28 mouse cellular contexts compared by ENCODE assay signal in genomic region chr16:17029971-17030695, GRCm38 (mm10). TPM values are rescaled to one million over a fixed set of nuclear protein-coding genes. Genes with fewer than 3 reads are reported as not detected.
DNase-seq lines count a peak whose midpoint lies in the region; ATAC-seq and TF ChIP-seq lines count a peak whose summit lies in the region.
"Had no signal": no experiment of that assay in that cellular context is flagged by ENCODE, and none has a peak within 500 bp of the region (broad histone marks: within the 10 kb centered on the region; RNA-seq: fewer than 3 reads in every experiment).

No protein-coding gene starts in this region.

- no peak overlapping the region for H3K4me2 ChIP-seq in forebrain, embryonic 14.5 days (ENCODE audit: low read length)
- no peak overlapping the region for H3K4me2 ChIP-seq in forebrain, embryonic 11.5 days (ENCODE audit: low read depth, low read length, severe bottlenecking)
- H3K4me2 ChIP-seq: embryonic facial prominence, embryonic 15.5 days; heart, embryonic 13.5 days; hindbrain, embryonic 15.5 days; liver, embryonic 12.5 days; midbrain, embryonic 11.5 days had no signal

- no peak overlapping the region for H3K9ac ChIP-seq in forebrain, embryonic 14.5 days (ENCODE audit: low read length)
- no peak overlapping the region for H3K9ac ChIP-seq in forebrain, embryonic 11.5 days (ENCODE audit: low read length)
- H3K9ac ChIP-seq: embryonic facial prominence, embryonic 15.5 days; heart, embryonic 13.5 days; hindbrain, embryonic 15.5 days; liver, embryonic 12.5 days; liver, postnatal 0 days had no signal

- 80% methylated on average over 4 of the region's 4 CpGs for WGBS in forebrain, embryonic 14.5 days
- WGBS in forebrain, embryonic 11.5 days, result 88% methylated on average over 4 of the region's 4 CpGs

- peak; percentile 69; the same call in 1 of the 2 replicates for ATAC-seq in forebrain, embryonic 14.5 days
- no peak for ATAC-seq in forebrain, embryonic 11.5 days (replicated peaks; ENCODE audit: low FRiP score)
- ATAC-seq: CD4-positive, CD25-positive, alpha-beta regulatory T cell, adult 4 months; inflammation-experienced regulatory T-cells, adult 6 months; liver, embryonic 12.5 days; liver, postnatal 0 days; midbrain, embryonic 16.5 days had no signal

- H3K9me3 ChIP-seq in forebrain, embryonic 14.5 days (replicated peaks; ENCODE audit: control insufficient read depth, low read length), result no peaks in the 10 kb centered on the region
- H3K9me3 ChIP-seq in forebrain, embryonic 11.5 days (ENCODE audit: control insufficient read depth, low read length), result no peaks in the 10 kb centered on the region
- H3K9me3 ChIP-seq: embryonic facial prominence, embryonic 15.5 days; heart, embryonic 13.5 days; hindbrain, embryonic 10.5 days; hindbrain, embryonic 15.5 days; liver, embryonic 12.5 days had no signal

- no peak for TF ChIP-seq CTCF in layer of hippocampus, adult 2 months (conservative IDR thresholded peaks at IDR 0.05)

- H3K27me3 ChIP-seq in forebrain, embryonic 14.5 days (replicated peaks; ENCODE audit: control insufficient read depth, insufficient read depth, low read length), result no peaks in the 10 kb centered on the region
- H3K27me3 ChIP-seq in forebrain, embryonic 11.5 days (ENCODE audit: control insufficient read depth, insufficient read depth, low read length), result no peaks in the 10 kb centered on the region
- H3K27me3 ChIP-seq: embryonic facial prominence, embryonic 15.5 days; heart, embryonic 13.5 days; hindbrain, embryonic 15.5 days; liver, embryonic 12.5 days had no signal

- no peaks in the 10 kb centered on the region for H3K4me1 ChIP-seq in forebrain, embryonic 14.5 days (ENCODE audit: control insufficient read depth, insufficient read depth, low read length)
- H3K4me1 ChIP-seq in forebrain, embryonic 11.5 days (replicated peaks; ENCODE audit: control insufficient read depth, insufficient read depth, low read length), result no peaks in the 10 kb centered on the region
- H3K4me1 ChIP-seq: embryonic facial prominence, embryonic 15.5 days; heart, embryonic 13.5 days; hindbrain, embryonic 10.5 days; hindbrain, embryonic 15.5 days; liver, embryonic 12.5 days had no signal

- peaks cover 49% of the 10 kb centered on the region for H3K36me3 ChIP-seq in forebrain, embryonic 14.5 days (ENCODE audit: control insufficient read depth, insufficient read depth, low read length)
- H3K36me3 ChIP-seq in forebrain, embryonic 11.5 days (ENCODE audit: control insufficient read depth, insufficient read depth, low read length), result no peaks in the 10 kb centered on the region; the same call in 1 of the 2 replicates

- DNase-seq in forebrain, embryonic 14.5 days (ENCODE audit: low spot score), result peak; percentile 55
- DNase-seq in forebrain, embryonic 11.5 days (ENCODE audit: low spot score), result no peak
- peak in 1 of 2 experiments; percentile 44 for DNase-seq in layer of hippocampus, adult 2 months (ENCODE audit: low spot score in 2 of 2)
- DNase-seq in layer of hippocampus, adult 9-11 months, result no peak
- peak; percentile 13 for DNase-seq in MN1 (ENCODE audit: low spot score)
- peak; percentile 45 for DNase-seq in brain, embryonic 18.5 days (ENCODE audit: low read depth, low spot score)
- no peak for DNase-seq in cerebellum, postnatal 14 days
- DNase-seq in kidney, postnatal 36 days, result no peak
- DNase-seq: adrenal gland, postnatal 25 days; cerebellum, adult 8-10 months; cerebellum, postnatal 36 days; embryo, embryonic 11 days; heart, postnatal 14 days; kidney, adult 11 months; kidney, postnatal 4 days; liver, postnatal 0 days; lung, postnatal 36 days; right cerebral cortex, postnatal 4 days; thymus, postnatal 4 days had no signal

- no peak overlapping the region for H3K4me3 ChIP-seq in forebrain, embryonic 14.5 days (ENCODE audit: low read depth, low read length)
- H3K4me3 ChIP-seq in forebrain, embryonic 11.5 days (ENCODE audit: low read depth, low read length), result no peak overlapping the region
- H3K4me3 ChIP-seq in layer of hippocampus, adult 2 months, result no peak overlapping the region
- H3K4me3 ChIP-seq: embryonic facial prominence, embryonic 15.5 days; heart, embryonic 13.5 days; hindbrain, embryonic 10.5 days; hindbrain, embryonic 15.5 days; liver, embryonic 12.5 days had no signal

- H3K27ac ChIP-seq in forebrain, embryonic 14.5 days (ENCODE audit: low read depth, low read length), result no peak overlapping the region
- H3K27ac ChIP-seq in forebrain, embryonic 11.5 days (ENCODE audit: low read depth, low read length), result no peak overlapping the region
- H3K27ac ChIP-seq in layer of hippocampus, adult 2 months, result peak overlapping the region; percentile 77
- H3K27ac ChIP-seq: embryonic facial prominence, embryonic 15.5 days; heart, embryonic 13.5 days; hindbrain, embryonic 10.5 days; hindbrain, embryonic 15.5 days; liver, embryonic 12.5 days had no signal

RNA-seq across cellular contexts. Expression of gene Ypel1, which starts 39.4 kb away (rescaled TPM):
- 180 and 195 TPM in 2 replicates for polyA plus RNA-seq in forebrain, embryonic 14.5 days (2014; fragmentation: Nextera tagmentation; extraction: Ambion mirVana)
- polyA plus RNA-seq in forebrain, embryonic 11.5 days (2014; fragmentation: Nextera tagmentation; extraction: Ambion mirVana), result 119 and 130 TPM in 2 replicates
- 10 to 100 TPM; 35.0 to 38.0 TPM for total RNA-seq in layer of hippocampus, adult 2 months (2021)

RNA-seq across cellular contexts. Expression of gene Mapk1, which starts 47.0 kb away (rescaled TPM):
- 217 and 218 TPM in 2 replicates for polyA plus RNA-seq in forebrain, embryonic 14.5 days (2014; fragmentation: Nextera tagmentation; extraction: Ambion mirVana)
- polyA plus RNA-seq in forebrain, embryonic 11.5 days (2014; fragmentation: Nextera tagmentation; extraction: Ambion mirVana), result 197 and 202 TPM in 2 replicates
- 100 to 1,000 TPM; 522 to 547 TPM for total RNA-seq in layer of hippocampus, adult 2 months (2021)

Comparison
In these comparisons a context has a peak if more than half of its experiments do, and no peak if none do; other contexts are left out.
1. DNase-seq: peak in forebrain, embryonic 14.5 days (single experiment), MN1 (single experiment) and brain, embryonic 18.5 days (single experiment); none in forebrain, embryonic 11.5 days (single experiment), layer of hippocampus, adult 9-11 months (single experiment), cerebellum, postnatal 14 days (0 of 2) and kidney, postnatal 36 days (0 of 2).